Mouse (Mus musculus): Measurements from ENCODE around the gene Tspan18. TPM values are rescaled to one million over a fixed set of nuclear protein-coding genes. Genes with fewer than 3 reads are reported as not detected.

The Tspan18 gene
- polyA plus RNA-seq, 1 experiment from 2014 or later, result 71.9 TPM

DNA sequence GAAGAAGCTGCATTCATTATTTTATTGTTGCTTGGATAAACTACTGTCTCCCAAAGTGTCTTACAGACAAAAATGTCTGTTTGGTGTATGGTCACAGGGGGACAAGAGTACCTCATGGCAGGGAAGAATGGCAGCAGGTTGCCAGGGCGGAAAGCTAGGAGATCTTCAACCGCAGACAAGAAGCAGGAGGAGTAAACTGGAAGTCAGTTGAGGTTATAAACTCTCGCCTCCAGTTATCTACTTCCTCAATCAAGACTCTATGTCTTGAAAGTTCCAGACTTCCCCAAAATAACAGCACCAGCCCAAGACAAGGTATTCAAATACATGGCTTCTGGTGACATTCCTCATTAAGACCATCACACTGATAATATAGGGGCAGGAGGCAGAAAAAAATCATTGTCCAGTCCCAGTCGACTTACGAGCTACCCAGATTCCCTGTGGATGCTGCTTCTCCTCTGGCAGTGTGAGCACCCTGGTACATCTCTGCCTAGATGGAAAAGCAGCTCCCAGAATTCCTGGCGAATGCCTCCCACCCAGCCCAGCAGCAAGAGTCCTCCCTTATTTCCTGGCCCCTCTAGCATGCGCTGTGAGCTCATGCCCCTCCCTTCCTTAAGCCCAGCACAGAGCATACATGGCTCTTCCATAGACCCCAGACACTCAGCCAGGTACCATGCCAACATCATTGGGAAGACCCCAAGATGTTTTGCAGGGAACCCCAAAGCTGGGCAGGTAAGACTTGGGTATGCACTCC is 172.2 kb downstream of the Tspan18 start:
- no peak overlapping the region for H3K9ac ChIP-seq (ENCODE audit: low read length)
- H3K36me3 ChIP-seq (ENCODE audit: control insufficient read depth, insufficient read depth, low read length), result no peaks in the 10 kb centered on the region
- no peaks in the 10 kb centered on the region for H3K4me1 ChIP-seq (ENCODE audit: control insufficient read depth, insufficient read depth, low read length)
- H3K27ac ChIP-seq (ENCODE audit: low read depth, low read length), result no peak overlapping the region
- H3K9me3 ChIP-seq (ENCODE audit: control insufficient read depth, low read length), result no peaks in the 10 kb centered on the region
- no peak overlapping the region for H3K4me3 ChIP-seq (ENCODE audit: low read depth, low read length)
- H3K27me3 ChIP-seq (ENCODE audit: control insufficient read depth, insufficient read depth, low read length), result no peaks in the 10 kb centered on the region
- no peak for DNase-seq (ENCODE audit: low spot score)
- WGBS, result 85% methylated on average over 7 of the region's 7 CpGs
- H3K4me2 ChIP-seq (ENCODE audit: low read depth), result no peak overlapping the region
- ATAC-seq (ENCODE audit: insufficient read depth, low FRiP score, low TSS enrichment), result no peak

DNA sequence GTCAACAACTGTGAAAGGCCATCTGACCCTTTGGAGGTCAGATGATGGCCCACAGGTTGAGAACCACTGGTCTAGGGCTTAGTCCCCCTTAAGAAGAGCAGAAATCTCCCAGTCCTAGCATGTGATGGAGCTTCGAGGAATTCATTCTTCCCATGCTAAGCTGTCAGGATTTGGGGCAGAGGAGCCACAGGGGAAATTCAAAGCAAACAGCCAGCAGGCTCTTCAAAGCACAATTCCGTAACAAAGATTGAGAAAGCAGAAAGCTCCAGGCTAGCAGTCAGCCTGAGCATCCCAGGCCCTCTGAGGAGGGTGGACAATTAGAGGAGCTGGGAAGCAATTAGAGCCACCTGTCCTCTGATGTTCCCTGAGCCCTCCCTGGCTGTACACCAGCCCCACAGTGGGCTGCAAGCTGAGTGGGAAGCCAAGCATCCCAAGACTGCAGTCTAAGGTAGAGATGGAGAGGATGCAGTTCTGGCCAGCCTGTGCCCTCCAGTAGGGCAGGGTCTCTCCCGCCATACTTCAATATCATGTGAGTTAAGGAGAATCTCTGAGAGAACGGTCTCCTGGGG is 173.8 kb downstream of the Tspan18 start:
- Histone ChIP-seq H3K9me3 (ENCODE audit: control insufficient read depth, low read length) (no peaks in the 10 kb centered on the region), H3K4me1 (ENCODE audit: control insufficient read depth, insufficient read depth, low read length) (no peaks in the 10 kb centered on the region), H3K27ac (ENCODE audit: low read depth, low read length) (no peak overlapping the region), H3K36me3 (ENCODE audit: control insufficient read depth, insufficient read depth, low read length) (no peaks in the 10 kb centered on the region), H3K4me2 (ENCODE audit: low read depth) (no peak overlapping the region), H3K9ac (ENCODE audit: low read length) (no peak overlapping the region), H3K27me3 (ENCODE audit: control insufficient read depth, insufficient read depth, low read length) (no peaks in the 10 kb centered on the region), H3K4me3 (ENCODE audit: low read depth, low read length) (no peak overlapping the region)
- no peak for ATAC-seq (ENCODE audit: insufficient read depth, low FRiP score, low TSS enrichment)
- WGBS, result 74% methylated on average over 4 of the region's 4 CpGs
- no peak for DNase-seq (ENCODE audit: low spot score)

DNA sequence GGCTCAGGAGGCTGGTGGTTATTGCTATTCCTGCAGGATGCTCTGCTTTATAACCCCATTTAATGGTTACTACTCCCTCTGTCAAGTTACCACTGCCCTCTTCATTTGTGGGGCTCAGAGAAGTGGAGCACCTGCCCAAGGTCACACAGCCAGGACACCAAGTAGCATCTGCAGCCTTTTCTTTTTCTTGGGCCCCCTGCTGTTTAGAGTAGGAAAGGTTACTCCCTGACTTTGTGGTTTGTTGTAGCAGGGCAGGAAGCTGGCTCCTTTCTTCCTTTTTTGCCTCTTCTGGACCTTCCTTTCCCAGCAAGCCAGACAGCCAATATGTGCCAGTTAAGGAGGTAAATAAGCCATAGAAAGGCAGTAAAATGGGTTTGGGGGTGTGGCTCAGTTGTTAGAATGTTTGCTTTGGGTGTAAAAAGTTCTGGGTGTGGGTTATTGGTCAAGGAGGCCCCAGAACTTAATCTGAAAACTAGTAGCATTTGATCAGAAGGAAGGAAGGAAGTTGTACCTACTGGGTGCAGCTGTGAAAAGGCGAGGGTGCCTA is 179.7 kb downstream of the Tspan18 start:
- no peak overlapping the region for H3K9ac ChIP-seq (ENCODE audit: low read length)
- DNase-seq (ENCODE audit: low spot score) (no peak), ATAC-seq (ENCODE audit: insufficient read depth, low FRiP score, low TSS enrichment) (no peak)
- H3K4me2 ChIP-seq (ENCODE audit: low read depth), result no peak overlapping the region
- no peaks in the 10 kb centered on the region for H3K36me3 ChIP-seq (ENCODE audit: control insufficient read depth, insufficient read depth, low read length)
- H3K4me1 ChIP-seq (ENCODE audit: control insufficient read depth, insufficient read depth, low read length), result no peaks in the 10 kb centered on the region
- 76% methylated on average over 1 of the region's 1 CpGs for WGBS
- no peak overlapping the region for H3K27ac ChIP-seq (ENCODE audit: low read depth, low read length)
- no peaks in the 10 kb centered on the region for H3K9me3 ChIP-seq (ENCODE audit: control insufficient read depth, low read length)
- H3K4me3 ChIP-seq (ENCODE audit: low read depth, low read length), result no peak overlapping the region
- H3K27me3 ChIP-seq (ENCODE audit: control insufficient read depth, insufficient read depth, low read length), result no peaks in the 10 kb centered on the region

DNA sequence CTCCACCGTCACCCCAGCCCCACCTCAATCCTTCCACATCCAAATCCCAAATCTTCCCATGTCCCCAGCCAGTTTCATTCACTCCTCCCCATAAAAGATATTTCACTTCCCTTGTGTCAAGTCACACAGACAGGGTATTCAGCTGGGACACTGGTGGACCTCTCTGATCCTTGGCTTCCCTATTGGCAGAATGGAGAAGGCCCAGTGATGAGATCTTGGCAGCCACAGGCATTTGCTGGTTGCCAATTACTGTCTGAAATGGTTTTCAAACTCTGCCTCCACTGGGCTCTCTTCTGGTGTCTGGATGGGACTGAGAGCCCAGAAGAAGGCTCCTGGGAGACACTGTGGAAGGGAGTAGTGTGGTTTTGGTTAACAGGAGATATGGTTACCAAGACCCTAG is 180.5 kb downstream of the Tspan18 start:
- no peak overlapping the region for H3K9ac ChIP-seq (ENCODE audit: low read length)
- ATAC-seq (ENCODE audit: insufficient read depth, low FRiP score, low TSS enrichment), result no peak
- no peak overlapping the region for H3K4me3 ChIP-seq (ENCODE audit: low read depth, low read length)
- no peaks in the 10 kb centered on the region for H3K9me3 ChIP-seq (ENCODE audit: control insufficient read depth, low read length)
- H3K36me3 ChIP-seq (ENCODE audit: control insufficient read depth, insufficient read depth, low read length), result no peaks in the 10 kb centered on the region
- no peak overlapping the region for H3K27ac ChIP-seq (ENCODE audit: low read depth, low read length)
- WGBS, result 94% methylated on average over 1 of the region's 1 CpGs
- H3K4me1 ChIP-seq (ENCODE audit: control insufficient read depth, insufficient read depth, low read length), result no peaks in the 10 kb centered on the region
- H3K4me2 ChIP-seq (ENCODE audit: low read depth), result no peak overlapping the region
- no peaks in the 10 kb centered on the region for H3K27me3 ChIP-seq (ENCODE audit: control insufficient read depth, insufficient read depth, low read length)
- DNase-seq (ENCODE audit: low spot score), result no peak

DNA sequence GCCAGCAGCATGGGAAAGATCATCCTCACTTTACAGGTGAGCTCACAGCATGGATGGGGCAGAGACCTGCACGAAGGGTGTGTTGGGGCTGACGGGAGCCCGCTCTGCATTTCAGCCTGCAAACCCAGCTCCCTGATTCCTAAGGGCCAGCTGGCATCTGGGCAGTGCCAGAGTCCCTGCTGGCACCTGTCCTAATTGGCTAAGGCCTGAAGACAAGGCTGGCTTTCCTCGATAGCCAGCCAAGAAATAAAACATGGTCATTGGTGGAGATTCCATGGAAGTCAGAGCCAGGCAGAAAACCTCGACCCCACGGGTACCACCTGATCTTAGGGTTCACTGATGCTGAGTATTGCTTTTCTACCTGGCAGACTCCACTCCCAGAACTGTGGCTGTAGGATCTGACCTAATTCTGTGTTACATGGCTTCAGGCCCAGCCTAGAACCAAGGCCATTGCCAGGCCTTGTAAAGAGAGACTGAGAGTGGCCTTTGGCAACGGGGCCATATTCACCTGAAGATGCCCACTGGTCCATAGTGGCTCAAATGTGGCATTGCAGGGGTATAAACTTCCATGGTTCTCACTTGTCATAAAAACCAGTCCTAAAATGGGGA is 181.3 kb downstream of the Tspan18 start:
- no peak overlapping the region for H3K4me2 ChIP-seq (ENCODE audit: low read depth)
- no peaks in the 10 kb centered on the region for H3K27me3 ChIP-seq (ENCODE audit: control insufficient read depth, insufficient read depth, low read length)
- DNase-seq (ENCODE audit: low spot score) (no peak), ATAC-seq (ENCODE audit: insufficient read depth, low FRiP score, low TSS enrichment) (no peak)
- no peak overlapping the region for H3K4me3 ChIP-seq (ENCODE audit: low read depth, low read length)
- no peak overlapping the region for H3K27ac ChIP-seq (ENCODE audit: low read depth, low read length)
- H3K9ac ChIP-seq (ENCODE audit: low read length), result no peak overlapping the region
- no peaks in the 10 kb centered on the region for H3K4me1 ChIP-seq (ENCODE audit: control insufficient read depth, insufficient read depth, low read length)
- H3K9me3 ChIP-seq (ENCODE audit: control insufficient read depth, low read length), result no peaks in the 10 kb centered on the region
- H3K36me3 ChIP-seq (ENCODE audit: control insufficient read depth, insufficient read depth, low read length), result no peaks in the 10 kb centered on the region
- WGBS, result 89% methylated on average over 7 of the region's 7 CpGs

DNA sequence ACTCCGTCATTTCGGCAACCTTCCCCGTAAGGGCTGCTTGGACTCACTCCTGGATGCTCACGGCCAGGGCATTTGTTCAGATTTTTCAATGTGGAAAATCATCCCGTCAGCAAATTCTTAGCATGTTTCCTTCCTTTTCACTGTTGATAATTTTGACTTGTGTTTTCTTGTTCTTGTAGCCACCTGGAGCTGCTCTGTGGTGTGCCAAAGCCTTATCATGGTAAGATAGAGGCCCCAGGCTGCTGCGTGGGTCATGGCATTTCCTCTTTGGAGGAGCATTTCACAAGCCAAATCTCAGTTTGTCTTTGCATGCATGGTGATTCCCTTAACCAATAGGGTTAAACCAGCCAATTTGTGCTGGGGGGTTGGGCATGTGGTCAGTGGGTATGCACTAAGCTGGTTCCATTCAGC is 182.1 kb downstream of the Tspan18 start:
- no peaks in the 10 kb centered on the region for H3K36me3 ChIP-seq (ENCODE audit: control insufficient read depth, insufficient read depth, low read length)
- H3K4me2 ChIP-seq (ENCODE audit: low read depth), result no peak overlapping the region
- no peaks in the 10 kb centered on the region for H3K9me3 ChIP-seq (ENCODE audit: control insufficient read depth, low read length)
- no peak overlapping the region for H3K4me3 ChIP-seq (ENCODE audit: low read depth, low read length)
- ATAC-seq (ENCODE audit: insufficient read depth, low FRiP score, low TSS enrichment), result no peak
- WGBS, result 86% methylated on average over 6 of the region's 6 CpGs
- H3K27me3 ChIP-seq (ENCODE audit: control insufficient read depth, insufficient read depth, low read length), result no peaks in the 10 kb centered on the region
- H3K27ac ChIP-seq (ENCODE audit: low read depth, low read length), result no peak overlapping the region
- no peak overlapping the region for H3K9ac ChIP-seq (ENCODE audit: low read length)
- no peaks in the 10 kb centered on the region for H3K4me1 ChIP-seq (ENCODE audit: control insufficient read depth, insufficient read depth, low read length)
- no peak for DNase-seq (ENCODE audit: low spot score)

Other genes with a start within 250 kb of the Tspan18 start
- 228 and 261 TPM in 2 replicates for gene Trp53i11, start 147.0 kb downstream of the Tspan18 start, polyA plus RNA-seq (2014; fragmentation: Nextera tagmentation; extraction: Ambion mirVana)
- gene Cd82, start 128.6 kb upstream of the Tspan18 start, polyA plus RNA-seq (2014; fragmentation: Nextera tagmentation; extraction: Ambion mirVana), result 5.4 and 7.3 TPM in 2 replicates
- gene Gm10803, start 226.1 kb upstream of the Tspan18 start, polyA plus RNA-seq (2014; fragmentation: Nextera tagmentation; extraction: Ambion mirVana), result not detected in 2 replicates

Measured in neural tube, embryonic 11.5 days (tissue).